Mouse (Mus musculus): ENCODE data around the gene Zc3h7b. TPM values are rescaled to one million over a fixed set of nuclear protein-coding genes. Genes with fewer than 3 reads are reported as not detected.

The Zc3h7b gene
- total and polyA plus RNA-seq, 3 experiments = 18.2 to 108 (median 41.5) TPM

- no peak for TF ChIP-seq ZC3H11A (IDR thresholded peaks at IDR 0.05; ENCODE audit: low read depth, low read length)
- TF ChIP-seq TAL1 (IDR thresholded peaks at IDR 0.05; ENCODE audit: low read length) = no peak
- TF ChIP-seq POLR2A (IDR thresholded peaks at IDR 0.05; ENCODE audit: control insufficient read depth in 1 of 2, insufficient read depth in 1 of 2, low read depth in 1 of 2, low read length in 2 of 2, poor library complexity in 1 of 2) = no peak
- no peak for TF ChIP-seq MYC (IDR thresholded peaks at IDR 0.05; ENCODE audit: low read depth, low read length)
- TF ChIP-seq POLR2AphosphoS5 (IDR thresholded peaks at IDR 0.05; ENCODE audit: borderline replicate concordance, low read depth, low read length) = no peak
- no peak for TF ChIP-seq ELF1 (IDR thresholded peaks at IDR 0.05; ENCODE audit: low read depth, low read length)
- TF ChIP-seq RAD21 (IDR thresholded peaks at IDR 0.05; ENCODE audit: low read depth, low read length) = no peak
- TF ChIP-seq RCOR1 (IDR thresholded peaks at IDR 0.05; ENCODE audit: low read depth, low read length) = no peak
- TF ChIP-seq MXI1 (IDR thresholded peaks at IDR 0.05; ENCODE audit: low read depth, low read length) = no peak
- TF ChIP-seq CTCF (IDR thresholded peaks at IDR 0.05 in 2 of 3, conservative IDR thresholded peaks at IDR 0.05 in 1 of 3; ENCODE audit: control insufficient read depth in 1 of 3, insufficient read depth in 1 of 3, low read depth in 2 of 3, low read length in 3 of 3, poor library complexity in 1 of 3, severe bottlenecking in 1 of 3) = no peak
- TF ChIP-seq ZKSCAN1 (IDR thresholded peaks at IDR 0.05; ENCODE audit: low read depth, low read length) = no peak
- TF ChIP-seq TBP (IDR thresholded peaks at IDR 0.05; ENCODE audit: low read depth, low read length) = no peak
- no peak for TF ChIP-seq HCFC1 (IDR thresholded peaks at IDR 0.05; ENCODE audit: low read depth, low read length)
- no peak for TF ChIP-seq USF1 (IDR thresholded peaks at IDR 0.05; ENCODE audit: low read depth, low read length)
- TF ChIP-seq MAFK (IDR thresholded peaks at IDR 0.05; ENCODE audit: borderline replicate concordance, low read depth, low read length) = no peak
Measured at GRCm38 (mm10) chr15:81798421-81798820, 53.6 kb downstream of the Zc3h7b start.

GRCm38 (mm10) chr15:81800391-81800790 is 55.5 kb downstream of the Zc3h7b start:
- Histone ChIP-seq H3K4me3 (ENCODE audit: control insufficient read depth in 1 of 2, insufficient read depth in 1 of 2, low read depth in 2 of 2, low read length in 2 of 2) (no peak overlapping the region), H3K36me3 (ENCODE audit: control insufficient read depth in 1 of 2, insufficient read depth in 2 of 2, low read length in 2 of 2) (peaks cover 0 to 14% of the 10 kb centered on the region in 2 experiments; a peak in 2 of 4 replicates), H3K79me2 (ENCODE audit: control insufficient read depth, insufficient read depth, low read length, poor library complexity) (no peaks in the 10 kb centered on the region; the same call in 1 of the 2 replicates), H3K27ac (ENCODE audit: control insufficient read depth, low read depth, low read length) (no peak overlapping the region), H3K27me3 (ENCODE audit: control insufficient read depth in 1 of 2, insufficient read depth in 2 of 2, low read length in 2 of 2) (no peaks in the 10 kb centered on the region), H3K9ac (ENCODE audit: control insufficient read depth, low read depth, low read length, poor library complexity, severe bottlenecking) (no peak overlapping the region), H3K9me3 (replicated peaks; ENCODE audit: insufficient read depth, low read length) (no peaks in the 10 kb centered on the region), H3K4me1 (ENCODE audit: control insufficient read depth in 1 of 2, insufficient read depth in 2 of 2, low read length in 2 of 2) (peaks cover 6 to 21% of the 10 kb centered on the region in 2 experiments)
- DNase-seq (ENCODE audit: low read depth, low spot score) = no peak
- TF ChIP-seq SMC3 (IDR thresholded peaks at IDR 0.05; ENCODE audit: low read depth, low read length) (no peak), TBP (IDR thresholded peaks at IDR 0.05; ENCODE audit: low read depth, low read length) (no peak), JUND (IDR thresholded peaks at IDR 0.05; ENCODE audit: low read depth, low read length) (no peak), UBTF (IDR thresholded peaks at IDR 0.05; ENCODE audit: borderline replicate concordance, insufficient read depth, low read depth, low read length) (no peak), ETS1 (IDR thresholded peaks at IDR 0.05; ENCODE audit: low read depth, low read length) (no peak), GABPA (IDR thresholded peaks at IDR 0.05; ENCODE audit: low read depth, low read length) (no peak), BHLHE40 (IDR thresholded peaks at IDR 0.05; ENCODE audit: borderline replicate concordance, low read depth, low read length) (no peak), MAX (IDR thresholded peaks at IDR 0.05; ENCODE audit: low read length) (no peak), EP300 (IDR thresholded peaks at IDR 0.05; ENCODE audit: low read depth in 1 of 2, low read length in 2 of 2) (no peak), POLR2AphosphoS2 (IDR thresholded peaks at IDR 0.05; ENCODE audit: low read length) (no peak), TCF12 (IDR thresholded peaks at IDR 0.05; ENCODE audit: low read depth, low read length) (no peak), RCOR1 (IDR thresholded peaks at IDR 0.05; ENCODE audit: low read depth, low read length) (no peak), CHD1 (IDR thresholded peaks at IDR 0.05; ENCODE audit: low read depth, low read length) (no peak), MEF2A (IDR thresholded peaks at IDR 0.05; ENCODE audit: extremely low read depth, insufficient replicate concordance, low read depth, low read length, poor library complexity, severe bottlenecking) (no peak), GATA1 (IDR thresholded peaks at IDR 0.05; ENCODE audit: low read depth, low read length) (no peak), ZNF384 (IDR thresholded peaks at IDR 0.05; ENCODE audit: low read depth, low read length) (no peak), SIN3A (IDR thresholded peaks at IDR 0.05; ENCODE audit: low read length) (no peak), MYC (IDR thresholded peaks at IDR 0.05; ENCODE audit: low read depth, low read length) (no peak), NELFE (IDR thresholded peaks at IDR 0.05; ENCODE audit: low read depth, low read length) (no peak), MAZ (IDR thresholded peaks at IDR 0.05; ENCODE audit: low read depth, low read length) (no peak)

More at GRCm38 (mm10) chr15:81798421-81798820, 53.6 kb downstream of the Zc3h7b start:
- peaks cover 4 to 14% of the 10 kb centered on the region in 2 experiments for H3K4me1 ChIP-seq (ENCODE audit: control insufficient read depth in 1 of 2, insufficient read depth in 2 of 2, low read length in 2 of 2)
- peaks cover 0 to 9% of the 10 kb centered on the region in 2 experiments; a peak in 2 of 4 replicates for H3K36me3 ChIP-seq (ENCODE audit: control insufficient read depth in 1 of 2, insufficient read depth in 2 of 2, low read length in 2 of 2)
- H3K9ac ChIP-seq (ENCODE audit: control insufficient read depth, low read depth, low read length, poor library complexity, severe bottlenecking) = no peak overlapping the region
- no peak overlapping the region for H3K27ac ChIP-seq (ENCODE audit: control insufficient read depth, low read depth, low read length)
- no peaks in the 10 kb centered on the region; the same call in 1 of the 2 replicates for H3K79me2 ChIP-seq (ENCODE audit: control insufficient read depth, insufficient read depth, low read length, poor library complexity)
- H3K4me3 ChIP-seq (ENCODE audit: control insufficient read depth in 1 of 2, insufficient read depth in 1 of 2, low read depth in 2 of 2, low read length in 2 of 2) = no peak overlapping the region
- no peaks in the 10 kb centered on the region for H3K9me3 ChIP-seq (replicated peaks; ENCODE audit: insufficient read depth, low read length)
- no peak for DNase-seq (ENCODE audit: low read depth, low spot score)
- no peaks in the 10 kb centered on the region for H3K27me3 ChIP-seq (ENCODE audit: control insufficient read depth in 1 of 2, insufficient read depth in 2 of 2, low read length in 2 of 2)
